Mouse (Mus musculus) limb, embryonic 14.5 days (tissue): ENCODE measurements around the gene Fgf3. TPM values are rescaled to one million over a fixed set of nuclear protein-coding genes. Genes with fewer than 3 reads are reported as not detected.
A peak's percentile ranks its signal among the peaks of the same experiment; 100 is the strongest.

Experiments
- ATAC-seq: fragments of 200-750 bp; cut with Nextera tagmentation; 2 replicates; pipeline ENCODE4 v1.8.0; 2017; ENCODE audit warnings: low read depth, moderate number of reproducible peaks, moderate TSS enrichment; ENCODE audit not compliant: low FRiP score
- DNase-seq: peaks from one replicate; pipeline ENCODE4 v3.0.0-alpha.2; 2015; ENCODE audit warnings: low spot score
- H3K27ac ChIP-seq: fragments of 300-500 bp; sonication (generic); replicated peaks from 2 replicates; pipeline ENCODE4 v1.5.1; 2014; ENCODE audit warnings: low read depth, mild to moderate bottlenecking, low read length, moderate library complexity, mixed read lengths
- H3K27me3 ChIP-seq: fragments of 300-500 bp; sonication (generic); 2 replicates; pipeline ENCODE4 v1.6.1; 2014; ENCODE audit warnings: low read length, mixed read lengths; ENCODE audit not compliant: control insufficient read depth, insufficient read depth
- H3K36me3 ChIP-seq: fragments of 300-500 bp; sonication (generic); 2 replicates; pipeline ENCODE4 v1.6.1; 2014; ENCODE audit warnings: mild to moderate bottlenecking, low read length, moderate library complexity, mixed read lengths; ENCODE audit not compliant: control insufficient read depth, insufficient read depth
- H3K4me1 ChIP-seq: fragments of 300-500 bp; sonication (generic); 2 replicates; pipeline ENCODE4 v1.6.1; 2014; ENCODE audit warnings: antibody characterized with exemption, low read length, mixed read lengths; ENCODE audit not compliant: control insufficient read depth, insufficient read depth
- H3K4me2 ChIP-seq: fragments of 300-500 bp; sonication (generic); replicated peaks from 2 replicates; pipeline ENCODE4 v1.6.1; 2014; ENCODE audit warnings: low read depth, mild to moderate bottlenecking, low read length, moderate library complexity; ENCODE audit not compliant: severe bottlenecking
- H3K4me3 ChIP-seq: fragments of 300-500 bp; sonication (generic); replicated peaks from 2 replicates; pipeline ENCODE4 v1.5.1; 2014; ENCODE audit warnings: low read length
- H3K9ac ChIP-seq: fragments of 300-500 bp; sonication (generic); 2 replicates; pipeline ENCODE4 v1.6.1; 2014; ENCODE audit warnings: mild to moderate bottlenecking, low read depth, low read length, moderate library complexity; ENCODE audit not compliant: severe bottlenecking
- H3K9me3 ChIP-seq: fragments of 300-500 bp; sonication (generic); 2 replicates; pipeline ENCODE4 v1.6.1; 2016; ENCODE audit warnings: low read length; ENCODE audit not compliant: control insufficient read depth
- POLR2A ChIP-seq: fragments of 200-500 bp; IDR thresholded peaks from 2 replicates; pipeline ENCODE4 v1.8.0; 2012; ENCODE audit warnings: inconsistent platforms, mild to moderate bottlenecking, moderate library complexity, borderline replicate concordance; ENCODE audit not compliant: insufficient read depth, insufficient read length; ENCODE audit errors: extremely low read depth
- WGBS: fragments of 180-500 bp; shearing (Covaris S2); extraction: QIAGEN DNeasy Blood & Tissue Kit; methylation state at CpG from one replicate; pipeline ENCODE4 v1.1.7; 2014; 5-methylcytosine and 5-hydroxymethylcytosine counted together
- polyA plus RNA-seq, 2 experiments: library from polyadenylated mRNA; depleted of rRNA in 1 of 2; stranded (reverse) in 1 of 2; unstranded in 1 of 2; fragments of >200 nt; fragmentation: Nextera tagmentation in 1 of 2; extraction: Ambion mirVana in 1 of 2; gene quantifications; 2 replicates each; pipeline versions ENCODE4 v1.2.1 to v1.2.3; 2012 to 2014

The Fgf3 gene
- polyA plus RNA-seq, 2 experiments = 0.20 to 0.32 TPM

GRCm38 (mm10) chr7:144858702-144859101 is 20.8 kb downstream of the Fgf3 start:
- Histone ChIP-seq H3K4me1 (no peaks in the 10 kb centered on the region), H3K4me3 (no peak overlapping the region)
- no peak for ATAC-seq

DNA sequence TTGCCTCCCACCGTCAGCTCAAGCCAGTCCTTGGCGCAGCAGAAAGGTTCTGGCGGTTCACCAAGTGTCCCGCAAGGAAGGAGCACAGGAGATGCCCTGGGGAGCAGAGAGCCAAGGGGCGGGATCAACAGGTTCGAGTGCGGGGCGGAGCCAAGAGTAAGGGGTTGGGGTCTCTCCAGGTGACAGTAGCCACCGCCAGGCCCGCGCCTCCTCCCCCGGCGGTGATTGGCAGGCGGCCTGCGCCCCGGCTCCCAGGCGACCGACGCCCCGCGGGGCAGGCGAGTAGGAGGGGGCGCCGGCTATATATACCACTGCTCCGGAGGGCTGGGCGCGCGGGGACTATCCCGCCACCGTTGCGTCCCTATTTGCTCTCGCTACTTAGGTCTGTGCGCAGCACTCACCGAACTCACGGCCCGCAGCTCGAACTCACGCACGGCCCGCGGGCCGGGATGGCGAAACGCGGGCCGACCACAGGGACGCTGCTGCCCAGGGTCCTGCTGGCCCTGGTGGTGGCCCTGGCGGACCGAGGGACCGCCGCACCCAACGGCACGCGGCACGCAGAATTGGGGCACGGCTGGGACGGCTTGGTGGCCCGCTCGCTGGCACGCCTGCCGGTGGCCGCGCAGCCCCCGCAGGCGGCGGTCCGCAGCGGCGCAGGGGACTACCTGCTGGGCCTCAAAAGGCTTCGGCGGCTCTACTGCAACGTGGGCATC is 23.3 kb downstream of the Fgf3 start:
- H3K27ac ChIP-seq = no peak overlapping the region
- DNase-seq = no peak
- no peaks in the 10 kb centered on the region for H3K36me3 ChIP-seq
- no peak for ATAC-seq
- peak overlapping the region; percentile 23 for H3K4me3 ChIP-seq
- under 1% methylated on average over 49 of the region's 72 CpGs for WGBS
- no peaks in the 10 kb centered on the region for H3K4me1 ChIP-seq
- peak overlapping the region; percentile 31; the same call in 1 of the 2 replicates for H3K4me2 ChIP-seq
- H3K9me3 ChIP-seq = no peaks in the 10 kb centered on the region
- TF ChIP-seq POLR2A = no peak
- H3K27me3 ChIP-seq = peaks cover 62% of the 10 kb centered on the region
- H3K9ac ChIP-seq = no peak overlapping the region; the same call in 1 of the 2 replicates

More at GRCm38 (mm10) chr7:144858702-144859101, 20.8 kb downstream of the Fgf3 start:
- TF ChIP-seq POLR2A = no peak
- WGBS = 75% methylated on average over 1 of the region's 1 CpGs
- no peak overlapping the region for H3K27ac ChIP-seq
- H3K4me2 ChIP-seq = no peak overlapping the region
- H3K36me3 ChIP-seq = no peaks in the 10 kb centered on the region
- no peaks in the 10 kb centered on the region for H3K9me3 ChIP-seq
- H3K9ac ChIP-seq = no peak overlapping the region
- no peak for DNase-seq
- peaks cover 40% of the 10 kb centered on the region for H3K27me3 ChIP-seq

GRCm38 (mm10) chr7:144861769-144862070 is 23.8 kb downstream of the Fgf3 start:
- ATAC-seq (no peak), DNase-seq (no peak)
- Histone ChIP-seq H3K4me3 (peak overlapping the region; percentile 23), H3K9me3 (no peaks in the 10 kb centered on the region), H3K27me3 (peaks cover 66% of the 10 kb centered on the region), H3K4me2 (peak overlapping the region; percentile 31; the same call in 1 of the 2 replicates), H3K27ac (no peak overlapping the region), H3K36me3 (no peaks in the 10 kb centered on the region), H3K4me1 (no peaks in the 10 kb centered on the region), H3K9ac (no peak overlapping the region; the same call in 1 of the 2 replicates)
- under 1% methylated on average over 25 of the region's 28 CpGs for WGBS
- no peak for TF ChIP-seq POLR2A

GRCm38 (mm10) chr7:144862126-144862525 is 24.2 kb downstream of the Fgf3 start:
- Histone ChIP-seq H3K36me3 (no peaks in the 10 kb centered on the region), H3K9ac (no peak overlapping the region), H3K4me1 (no peaks in the 10 kb centered on the region), H3K4me2 (peak overlapping the region; percentile 31; the same call in 1 of the 2 replicates), H3K27me3 (peaks cover 69% of the 10 kb centered on the region), H3K4me3 (peak overlapping the region; percentile 23; the same call in 1 of the 2 replicates), H3K27ac (no peak overlapping the region), H3K9me3 (no peaks in the 10 kb centered on the region)
- no peak for TF ChIP-seq POLR2A
- DNase-seq = no peak
- ATAC-seq = no peak
- 6% methylated on average over 15 of the region's 15 CpGs for WGBS

DNA sequence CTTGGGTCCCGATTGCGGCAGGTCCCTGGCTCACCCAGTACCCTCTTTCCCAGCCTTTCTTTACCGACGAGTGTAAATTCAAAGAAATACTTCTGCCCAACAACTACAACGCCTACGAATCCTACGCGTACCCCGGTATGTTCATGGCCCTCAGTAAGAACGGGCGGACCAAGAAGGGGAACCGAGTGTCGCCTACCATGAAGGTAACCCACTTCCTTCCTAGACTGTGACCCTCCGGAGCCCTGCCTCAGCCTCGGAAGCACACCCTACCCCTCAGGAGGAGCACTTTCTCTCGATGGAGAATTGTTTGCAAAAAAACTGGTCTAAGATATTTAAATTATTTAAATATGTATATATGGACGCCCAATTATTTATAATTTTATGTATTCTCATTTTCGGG is 24.8 kb downstream of the Fgf3 start:
- no peak for ATAC-seq
- no peaks in the 10 kb centered on the region for H3K4me1 ChIP-seq

GRCm38 (mm10) chr7:144863196-144863595 is 25.3 kb downstream of the Fgf3 start:
- no peak overlapping the region for H3K27ac ChIP-seq
- WGBS = 3% methylated on average over 11 of the region's 11 CpGs
- H3K27me3 ChIP-seq = peaks cover 71% of the 10 kb centered on the region
- no peak for DNase-seq
- TF ChIP-seq POLR2A = no peak
- H3K9ac ChIP-seq = no peak overlapping the region
- H3K9me3 ChIP-seq = no peaks in the 10 kb centered on the region
- H3K4me3 ChIP-seq = no peak overlapping the region
- no peaks in the 10 kb centered on the region for H3K4me1 ChIP-seq
- no peaks in the 10 kb centered on the region for H3K36me3 ChIP-seq
- ATAC-seq = no peak
- H3K4me2 ChIP-seq = no peak overlapping the region

More for the DNA sequence above, 24.8 kb downstream of the Fgf3 start:
- Histone ChIP-seq H3K27me3 (peaks cover 71% of the 10 kb centered on the region), H3K9me3 (no peaks in the 10 kb centered on the region), H3K9ac (no peak overlapping the region), H3K4me2 (no peak overlapping the region), H3K4me3 (no peak overlapping the region), H3K36me3 (no peaks in the 10 kb centered on the region), H3K27ac (no peak overlapping the region)
- no peak for TF ChIP-seq POLR2A
- WGBS = 3% methylated on average over 18 of the region's 18 CpGs
- no peak for DNase-seq
